Mouse (Mus musculus) embryonic facial prominence, embryonic 15.5 days (tissue): ENCODE results near the gene Maml3. TPM values are rescaled to one million over a fixed set of nuclear protein-coding genes. Genes with fewer than 3 reads are reported as not detected.

Experiments used
- ATAC-seq: fragments of 200-750 bp; cut with Nextera tagmentation; 2 replicates; pipeline ENCODE4 v1.8.0; 2017; ENCODE audit warnings: low read depth, moderate TSS enrichment; ENCODE audit not compliant: insufficient number of reproducible peaks, low FRiP score, low TSS enrichment
- H3K27ac ChIP-seq: fragments of 300-500 bp; sonication (generic); replicated peaks from 2 replicates; pipeline ENCODE4 v1.5.1; 2015; ENCODE audit warnings: mild to moderate bottlenecking, inconsistent platforms
- H3K27me3 ChIP-seq: fragments of 300-500 bp; sonication (generic); 2 replicates; pipeline ENCODE4 v1.6.1; 2015; ENCODE audit warnings: inconsistent platforms
- H3K36me3 ChIP-seq: fragments of 300-500 bp; sonication (generic); 2 replicates; pipeline ENCODE4 v1.6.1; 2015; ENCODE audit warnings: mild to moderate bottlenecking, inconsistent platforms
- H3K4me1 ChIP-seq: fragments of 300-500 bp; sonication (generic); 2 replicates; pipeline ENCODE4 v1.6.1; 2015; ENCODE audit warnings: inconsistent platforms
- H3K4me2 ChIP-seq: fragments of 300-500 bp; sonication (generic); replicated peaks from 2 replicates; pipeline ENCODE4 v1.6.1; 2015; ENCODE audit warnings: mild to moderate bottlenecking, inconsistent platforms
- H3K4me3 ChIP-seq: fragments of 300-500 bp; sonication (generic); replicated peaks from 2 replicates; pipeline ENCODE4 v1.5.1; 2015; ENCODE audit warnings: mild to moderate bottlenecking, inconsistent platforms
- H3K9ac ChIP-seq: fragments of 300-500 bp; sonication (generic); 2 replicates; pipeline ENCODE4 v1.6.1; 2015; ENCODE audit warnings: inconsistent platforms
- H3K9me3 ChIP-seq: fragments of 300-500 bp; sonication (generic); replicated peaks from 2 replicates; pipeline ENCODE4 v1.6.1; 2016; ENCODE audit warnings: inconsistent platforms
- WGBS: fragments of 180-500 bp; shearing (Covaris S2); methylation state at CpG from one replicate; pipeline ENCODE4 v1.1.7; 2015; 5-methylcytosine and 5-hydroxymethylcytosine counted together
- polyA plus RNA-seq: library from polyadenylated mRNA; unstranded; fragments of >200 nt; fragmentation: Nextera tagmentation; extraction: Ambion mirVana; gene quantifications from 2 replicates; pipeline ENCODE4 v1.2.1, GENCODE M21; 2015

Maml3 gene
- polyA plus RNA-seq, 1 experiment from 2014 or later = 6.5 TPM

DNA sequence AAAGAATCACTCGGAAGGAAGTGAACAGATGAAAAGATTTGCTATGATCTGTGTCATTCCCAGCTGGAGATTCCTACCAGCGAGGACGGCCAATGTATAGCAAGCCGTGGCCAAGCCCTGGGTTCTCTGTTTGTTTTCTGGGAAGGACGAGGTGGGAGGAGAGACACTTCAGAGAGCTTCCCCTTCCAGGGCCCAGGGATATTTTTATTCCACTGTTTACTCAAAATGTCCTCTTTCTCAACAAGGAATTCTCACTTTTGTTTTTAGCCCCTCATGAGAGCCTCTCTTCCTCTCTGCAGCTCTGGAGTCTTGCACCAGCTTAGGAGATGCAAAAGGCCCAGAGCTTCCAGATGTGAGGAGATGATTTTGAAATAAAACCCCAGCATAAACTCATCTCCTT, 236.0 kb downstream of the Maml3 start:
- 19% methylated on average over 5 of the region's 5 CpGs for WGBS
- ATAC-seq = no peak
- no peak overlapping the region for H3K9ac ChIP-seq
- peaks cover 17% of the 10 kb centered on the region for H3K4me1 ChIP-seq
- H3K9me3 ChIP-seq = no peaks in the 10 kb centered on the region
- no peaks in the 10 kb centered on the region for H3K36me3 ChIP-seq
- no peak overlapping the region for H3K4me3 ChIP-seq
- 0 out of 2 replicates have a peak overlapping the region, but pooled peaks have one; percentile 8 for H3K4me2 ChIP-seq
- no peaks in the 10 kb centered on the region for H3K27me3 ChIP-seq
- peak overlapping the region; percentile 65 for H3K27ac ChIP-seq

DNA sequence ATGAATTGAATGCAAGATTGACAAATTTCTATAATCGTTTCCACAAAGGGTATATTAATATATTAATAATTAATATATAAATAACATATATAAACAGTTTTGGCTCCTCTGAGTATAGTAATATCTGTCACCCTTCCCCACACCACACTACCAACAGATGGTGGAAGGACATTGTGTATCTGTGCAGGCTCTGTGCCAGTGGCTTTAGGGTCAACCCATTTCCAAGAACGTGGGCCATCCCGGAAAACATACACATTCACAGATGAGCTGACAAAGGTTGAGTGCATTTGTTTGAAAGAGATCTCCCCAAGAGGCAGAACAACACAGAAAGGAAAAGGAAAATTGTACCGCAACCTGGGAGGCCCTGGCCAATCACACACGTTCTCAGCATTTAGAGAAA, 238.4 kb downstream of the Maml3 start:
- Histone ChIP-seq H3K4me1 (peaks cover 21% of the 10 kb centered on the region), H3K9ac (no peak overlapping the region), H3K4me3 (no peak overlapping the region), H3K9me3 (no peaks in the 10 kb centered on the region), H3K27me3 (no peaks in the 10 kb centered on the region), H3K27ac (no peak overlapping the region), H3K36me3 (no peaks in the 10 kb centered on the region), H3K4me2 (no peak overlapping the region)
- no peak for ATAC-seq
- 85% methylated on average over 5 of the region's 5 CpGs for WGBS

DNA sequence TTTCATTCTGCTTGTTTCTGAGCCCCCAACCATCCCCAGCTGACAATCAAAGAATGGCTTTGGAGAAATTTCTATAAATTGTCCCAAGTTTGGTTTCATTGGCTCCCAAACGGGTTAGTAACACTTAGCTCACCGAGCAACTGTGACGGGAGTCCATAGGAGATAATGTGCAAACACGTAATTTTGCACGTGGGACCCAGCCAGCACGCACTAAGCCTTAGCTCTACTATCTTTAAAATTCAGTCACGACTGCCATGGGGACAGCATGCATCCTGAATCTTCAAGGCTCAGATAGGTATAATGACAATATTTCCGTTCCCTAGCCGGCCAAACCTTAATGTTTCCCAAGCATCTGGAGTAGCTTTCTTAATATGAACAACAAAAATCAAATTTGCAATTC, 243.2 kb downstream of the Maml3 start:
- H3K27me3 ChIP-seq = no peaks in the 10 kb centered on the region
- H3K4me3 ChIP-seq = no peak overlapping the region
- H3K4me2 ChIP-seq = no peak overlapping the region
- no peak overlapping the region for H3K9ac ChIP-seq
- H3K27ac ChIP-seq = no peak overlapping the region
- 71% methylated on average over 9 of the region's 9 CpGs for WGBS
- no peaks in the 10 kb centered on the region for H3K36me3 ChIP-seq
- H3K9me3 ChIP-seq = no peaks in the 10 kb centered on the region
- ATAC-seq = no peak
- 0 out of 2 replicates have a peak, but pooled peaks cover 4% of the 10 kb centered on the region for H3K4me1 ChIP-seq

DNA sequence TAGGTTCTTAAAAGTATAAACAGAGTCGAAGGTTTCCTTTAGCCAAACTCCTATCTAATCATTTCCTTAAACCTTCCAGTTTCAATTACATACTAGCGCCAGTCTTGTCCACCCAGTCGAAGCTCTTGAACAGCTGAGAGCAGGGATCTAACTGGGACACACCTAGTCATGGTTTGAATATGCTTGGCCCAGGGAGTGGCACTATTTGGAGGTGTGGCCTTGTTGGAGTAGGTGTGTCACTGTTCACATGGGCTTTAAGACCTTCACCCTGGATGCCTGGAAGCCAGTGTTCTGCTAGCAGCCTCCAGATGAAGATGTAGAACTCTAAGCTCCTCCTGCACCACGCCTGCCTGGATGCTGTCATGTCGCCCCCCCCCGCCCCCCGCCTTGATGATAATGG, 244.4 kb downstream of the Maml3 start:
- H3K9me3 ChIP-seq = no peaks in the 10 kb centered on the region
- H3K4me2 ChIP-seq = no peak overlapping the region
- H3K4me3 ChIP-seq = no peak overlapping the region
- no peak for ATAC-seq
- H3K36me3 ChIP-seq = no peaks in the 10 kb centered on the region
- no peak overlapping the region for H3K27ac ChIP-seq
- H3K4me1 ChIP-seq = 0 out of 2 replicates have a peak, but pooled peaks cover 4% of the 10 kb centered on the region
- no peak overlapping the region for H3K9ac ChIP-seq
- H3K27me3 ChIP-seq = no peaks in the 10 kb centered on the region
- WGBS = 65% methylated on average over 7 of the region's 7 CpGs

DNA sequence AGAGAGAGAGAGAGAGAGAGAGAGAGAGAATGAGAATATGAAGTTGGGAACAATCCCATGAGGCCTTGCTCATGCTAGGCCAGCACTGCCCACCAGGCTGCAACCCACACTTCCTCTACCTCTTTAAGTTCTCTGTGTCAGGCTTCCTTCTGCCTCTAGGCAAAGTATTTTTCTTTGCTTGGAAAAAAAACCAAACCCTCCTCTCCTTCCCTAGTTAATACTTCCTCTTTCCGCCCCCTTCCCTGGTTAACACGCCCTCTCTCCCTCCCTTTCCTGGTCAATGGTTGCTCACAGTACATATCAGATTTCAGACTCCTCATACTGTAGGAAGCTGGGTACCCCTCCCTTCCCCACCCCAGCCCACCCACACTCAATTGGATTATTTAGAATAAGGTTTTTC, 245.7 kb downstream of the Maml3 start:
- Histone ChIP-seq H3K27ac (no peak overlapping the region), H3K27me3 (no peaks in the 10 kb centered on the region)
- 24% methylated on average over 2 of the region's 2 CpGs for WGBS

DNA sequence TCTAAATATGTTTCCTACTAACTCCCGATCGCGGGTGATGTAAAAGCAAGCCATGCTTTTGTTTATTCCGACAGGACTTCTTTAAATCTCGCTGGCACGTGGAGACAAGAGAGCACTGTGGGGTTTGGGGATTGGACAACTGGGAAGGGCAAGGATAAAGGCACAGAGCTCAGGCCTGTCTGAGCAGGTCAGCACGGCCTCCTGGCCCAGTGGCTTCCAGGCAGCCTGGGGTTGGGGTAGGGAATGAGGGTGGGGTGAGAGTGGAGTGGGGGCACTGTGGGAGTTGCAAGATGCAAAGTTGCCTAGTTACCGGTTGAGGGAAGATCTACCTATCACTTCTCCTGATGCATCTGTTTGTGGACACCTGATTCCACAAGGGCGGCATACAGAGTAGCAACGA, 250.7 kb downstream of the Maml3 start:
- H3K9ac ChIP-seq = no peak overlapping the region
- H3K4me3 ChIP-seq = no peak overlapping the region
- no peak; the same call in 1 of the 2 replicates for ATAC-seq
- H3K36me3 ChIP-seq = no peaks in the 10 kb centered on the region
- H3K27me3 ChIP-seq = no peaks in the 10 kb centered on the region
- H3K4me1 ChIP-seq = peaks cover 7% of the 10 kb centered on the region
- no peak overlapping the region for H3K4me2 ChIP-seq
- no peaks in the 10 kb centered on the region for H3K9me3 ChIP-seq
- H3K27ac ChIP-seq = no peak overlapping the region
- WGBS = 68% methylated on average over 10 of the region's 10 CpGs

More for the DNA sequence above, 245.7 kb downstream of the Maml3 start:
- 0 out of 2 replicates have a peak, but pooled peaks cover 4% of the 10 kb centered on the region for H3K4me1 ChIP-seq
- H3K9ac ChIP-seq = no peak overlapping the region
- no peak overlapping the region for H3K4me3 ChIP-seq
- H3K9me3 ChIP-seq = no peaks in the 10 kb centered on the region
- ATAC-seq = no peak
- H3K36me3 ChIP-seq = no peaks in the 10 kb centered on the region
- H3K4me2 ChIP-seq = no peak overlapping the region

DNA sequence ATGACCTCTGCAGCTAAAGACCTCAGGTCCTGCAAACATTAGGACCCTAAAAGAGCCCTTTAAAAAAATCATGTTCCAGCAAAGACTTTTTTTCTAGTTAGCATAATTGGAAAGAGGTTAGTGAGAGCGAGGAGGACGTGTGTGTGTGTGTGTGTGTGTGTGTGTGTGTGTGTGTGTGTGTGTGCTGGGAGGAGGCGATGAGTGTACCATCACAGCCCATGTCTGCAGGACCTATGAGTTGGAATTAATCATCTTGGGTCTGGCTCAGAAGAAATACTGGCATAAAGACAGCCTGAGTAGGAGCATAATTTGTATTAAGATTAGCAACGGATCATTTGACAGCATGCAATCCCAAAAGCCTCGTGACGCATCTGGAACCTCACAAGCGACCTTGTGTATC, 251.3 kb downstream of the Maml3 start:
- WGBS = 74% methylated on average over 7 of the region's 7 CpGs
- Histone ChIP-seq H3K9ac (no peak overlapping the region), H3K4me1 (peaks cover 7% of the 10 kb centered on the region), H3K4me2 (no peak overlapping the region), H3K27ac (no peak overlapping the region), H3K4me3 (no peak overlapping the region), H3K36me3 (no peaks in the 10 kb centered on the region), H3K27me3 (no peaks in the 10 kb centered on the region), H3K9me3 (no peaks in the 10 kb centered on the region)
- no peak for ATAC-seq

DNA sequence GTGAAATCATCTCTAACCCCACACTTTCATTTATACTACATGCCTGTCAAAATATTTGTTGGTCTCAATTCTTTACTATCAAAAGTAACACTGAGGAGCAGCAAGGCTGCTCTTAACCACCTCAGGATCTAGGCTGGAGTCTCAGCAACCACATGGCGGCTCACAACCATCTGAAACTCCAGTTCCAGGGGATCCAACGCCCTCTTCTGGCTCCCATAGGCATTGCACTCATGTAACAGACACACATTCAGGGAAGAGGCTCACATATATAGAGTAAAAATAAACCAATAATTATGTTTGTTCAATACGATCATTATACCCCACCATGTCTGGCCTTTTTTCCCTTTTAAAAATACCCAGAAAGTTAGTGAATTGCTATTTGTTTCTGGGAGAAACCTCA, 252.2 kb downstream of the Maml3 start:
- H3K9me3 ChIP-seq = no peaks in the 10 kb centered on the region
- peaks cover 7% of the 10 kb centered on the region for H3K4me1 ChIP-seq
- 75% methylated on average over 3 of the region's 3 CpGs for WGBS
- no peak overlapping the region for H3K9ac ChIP-seq
- no peak overlapping the region for H3K4me3 ChIP-seq
- H3K36me3 ChIP-seq = no peaks in the 10 kb centered on the region
- no peak for ATAC-seq
- H3K27me3 ChIP-seq = no peaks in the 10 kb centered on the region
- no peak overlapping the region for H3K4me2 ChIP-seq
- H3K27ac ChIP-seq = no peak overlapping the region

DNA sequence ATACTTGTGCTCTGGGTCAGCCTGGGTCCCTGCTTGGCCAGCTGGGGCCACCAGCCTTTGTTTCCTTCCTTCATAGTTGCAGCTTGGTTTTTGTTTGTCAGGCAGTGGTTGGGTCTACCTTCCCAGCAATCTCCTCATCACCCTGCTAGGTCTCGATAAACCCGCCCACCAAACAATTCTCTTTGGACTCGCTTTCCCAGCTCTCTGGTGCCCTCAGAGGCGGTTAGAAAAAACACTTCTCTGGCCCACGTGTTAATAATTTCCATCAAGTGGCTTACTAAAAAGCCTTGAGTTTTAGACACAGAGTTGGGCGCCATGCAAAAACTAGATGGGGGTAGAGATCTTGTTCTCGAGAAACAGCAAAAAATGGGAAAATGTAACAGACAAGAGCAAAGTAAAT, 253.3 kb downstream of the Maml3 start:
- Histone ChIP-seq H3K27ac (no peak overlapping the region), H3K4me3 (no peak overlapping the region), H3K36me3 (no peaks in the 10 kb centered on the region), H3K4me2 (no peak overlapping the region), H3K9ac (no peak overlapping the region), H3K9me3 (no peaks in the 10 kb centered on the region), H3K4me1 (peaks cover 7% of the 10 kb centered on the region), H3K27me3 (no peaks in the 10 kb centered on the region)
- 59% methylated on average over 7 of the region's 7 CpGs for WGBS
- ATAC-seq = no peak

DNA sequence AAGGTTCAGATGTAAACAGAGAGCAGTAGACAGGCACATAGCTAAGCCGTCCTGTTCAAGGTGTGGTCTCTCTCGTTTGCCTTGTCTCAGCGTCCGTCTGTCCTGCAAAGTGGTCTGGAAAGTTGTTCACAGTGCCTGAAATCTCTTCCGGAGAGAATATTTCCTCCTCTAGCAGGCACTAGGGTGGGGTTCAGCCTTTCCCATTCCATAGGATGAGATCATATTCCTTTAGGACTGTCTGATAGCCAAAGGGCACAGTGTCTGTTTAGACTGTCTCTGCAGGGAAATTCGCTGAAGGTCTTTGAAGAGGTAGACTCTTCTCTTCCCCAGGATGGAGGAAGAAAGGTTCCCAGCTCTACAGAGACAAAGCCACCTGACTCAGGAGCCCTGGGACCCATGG, 255.4 kb downstream of the Maml3 start:
- Histone ChIP-seq H3K36me3 (no peaks in the 10 kb centered on the region), H3K9ac (no peak overlapping the region), H3K4me2 (no peak overlapping the region), H3K9me3 (no peaks in the 10 kb centered on the region), H3K27ac (no peak overlapping the region), H3K27me3 (no peaks in the 10 kb centered on the region), H3K4me3 (no peak overlapping the region), H3K4me1 (peaks cover 7% of the 10 kb centered on the region)
- no peak for ATAC-seq
- 71% methylated on average over 6 of the region's 6 CpGs for WGBS

DNA sequence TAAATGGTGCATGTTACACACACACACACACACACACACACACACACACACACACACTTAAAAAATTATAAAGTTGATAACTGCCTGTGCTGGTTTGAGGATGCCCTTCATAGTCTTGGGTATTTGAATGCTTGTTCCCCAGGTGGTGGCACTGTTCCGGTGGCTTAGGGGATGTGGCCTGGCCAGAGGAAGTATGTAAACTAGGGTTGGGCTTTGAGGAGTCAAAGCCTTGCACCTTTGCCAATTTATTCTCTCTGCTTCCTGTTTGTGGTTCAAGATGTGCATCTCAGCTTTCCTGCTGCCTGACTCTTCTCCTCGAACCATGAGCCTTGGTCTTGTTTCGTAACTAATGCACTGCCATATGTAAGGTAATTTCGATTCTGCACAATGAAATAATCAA, 257.6 kb downstream of the Maml3 start:
- Histone ChIP-seq H3K9ac (no peak overlapping the region), H3K4me3 (no peak overlapping the region), H3K36me3 (no peaks in the 10 kb centered on the region), H3K4me2 (no peak overlapping the region), H3K27ac (no peak overlapping the region), H3K9me3 (no peaks in the 10 kb centered on the region), H3K27me3 (no peaks in the 10 kb centered on the region), H3K4me1 (peaks cover 12% of the 10 kb centered on the region)
- 88% methylated on average over 4 of the region's 4 CpGs for WGBS
- no peak for ATAC-seq

DNA sequence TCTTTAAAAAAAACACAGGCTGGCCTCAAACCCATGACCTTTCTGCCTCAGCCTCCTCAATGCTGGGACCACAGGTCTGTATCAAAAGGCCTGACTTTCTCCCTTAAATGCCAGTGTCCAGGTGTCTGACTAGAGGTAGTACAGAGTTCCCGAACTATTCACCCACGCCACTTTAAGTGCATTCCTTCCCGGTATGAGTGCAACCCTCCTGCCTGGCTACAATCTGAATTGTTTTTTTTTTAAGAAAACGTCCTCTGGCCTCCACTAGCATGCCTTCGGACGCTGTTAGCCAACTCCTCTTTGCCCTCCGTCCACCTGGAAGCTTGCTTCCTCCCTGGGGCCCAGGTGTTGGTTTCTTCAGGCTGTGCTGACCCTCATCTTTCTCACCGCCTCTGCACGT, 260.6 kb downstream of the Maml3 start:
- Histone ChIP-seq H3K27me3 (no peaks in the 10 kb centered on the region), H3K9me3 (no peaks in the 10 kb centered on the region), H3K4me3 (no peak overlapping the region), H3K4me2 (no peak overlapping the region), H3K36me3 (no peaks in the 10 kb centered on the region), H3K4me1 (peaks cover 8% of the 10 kb centered on the region; the same call in 1 of the 2 replicates), H3K9ac (no peak overlapping the region), H3K27ac (no peak overlapping the region)
- ATAC-seq = no peak
- 80% methylated on average over 9 of the region's 9 CpGs for WGBS
